Mouse (Mus musculus): ENCODE results near the gene Schip1.

Gene Schip1

DNA sequence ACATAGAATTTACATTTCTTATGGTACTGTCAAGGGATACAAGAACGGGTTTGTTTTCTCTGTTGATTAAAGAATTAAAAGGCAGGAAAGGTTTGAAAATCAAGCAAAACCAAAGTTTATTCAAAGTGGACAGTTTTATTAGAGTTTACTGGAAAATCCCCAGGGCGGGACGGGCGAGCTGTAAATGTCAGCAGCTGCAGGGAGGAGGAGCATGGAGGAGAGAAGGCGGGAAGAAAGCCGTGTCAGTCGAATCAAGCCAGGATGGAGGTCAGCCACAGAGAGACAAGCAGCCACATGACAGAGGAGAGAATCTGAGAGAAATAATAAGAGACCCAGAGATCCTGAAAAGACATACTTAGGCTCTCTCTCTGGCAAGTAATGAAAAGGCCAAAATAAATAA, 314.6 kb downstream of the Schip1 start:
- no peak for DNase-seq (ENCODE audit: extremely low spot score)

DNA sequence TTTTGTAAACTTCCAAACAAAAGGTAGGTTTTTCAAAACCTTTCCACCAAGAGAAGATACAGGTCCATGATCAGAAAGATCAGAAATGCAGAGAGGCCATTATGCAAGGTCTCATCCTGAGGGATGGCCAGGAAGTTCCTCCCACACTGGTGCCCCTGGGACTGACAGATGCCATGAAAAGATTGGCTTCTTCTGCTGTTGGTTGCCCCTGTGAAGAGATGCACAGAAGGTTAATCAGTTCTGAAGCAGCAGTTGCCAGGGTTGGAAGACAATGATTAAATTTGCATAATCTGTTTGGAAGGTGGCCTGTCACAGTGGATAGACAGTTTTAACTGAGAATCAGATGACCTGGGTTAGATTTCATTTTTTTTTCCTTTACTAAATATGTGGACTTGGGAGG, 319.1 kb downstream of the Schip1 start:
- DNase-seq (ENCODE audit: extremely low spot score) = no peak

GRCm38 (mm10) chr3:68385544-68385943, 320.9 kb downstream of the Schip1 start:
- no peak for DNase-seq (ENCODE audit: extremely low spot score)

GRCm38 (mm10) chr3:68388023-68388422, 323.4 kb downstream of the Schip1 start:
- no peak for DNase-seq (ENCODE audit: extremely low spot score)

GRCm38 (mm10) chr3:68393578-68393977, 329.0 kb downstream of the Schip1 start:
- DNase-seq (ENCODE audit: extremely low spot score) = no peak

DNA sequence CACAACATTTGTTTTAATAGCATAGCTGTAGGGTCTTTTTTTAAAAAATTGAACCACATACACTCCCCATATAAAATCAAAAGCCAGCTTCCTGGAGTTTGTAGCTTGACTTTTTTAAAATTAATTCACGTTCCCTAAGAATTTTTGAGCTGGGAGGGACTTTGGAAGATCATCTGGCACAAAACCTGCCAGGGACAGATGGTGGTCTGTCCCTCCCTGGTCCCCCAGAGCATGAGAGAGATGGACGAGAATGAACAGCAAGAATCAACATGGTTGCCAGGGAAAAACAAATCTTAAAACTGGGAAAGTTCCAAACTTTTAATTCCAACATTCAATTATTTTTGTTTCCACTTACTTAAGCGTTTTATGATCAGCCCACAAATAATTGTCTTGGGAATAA, 334.1 kb downstream of the Schip1 start:
- no peak for DNase-seq (ENCODE audit: extremely low spot score)

- DNase-seq (ENCODE audit: extremely low spot score) = no peak
Measured at GRCm38 (mm10) chr3:68400121-68400520, 335.5 kb downstream of the Schip1 start.

- no peak for DNase-seq (ENCODE audit: extremely low spot score)
Measured at GRCm38 (mm10) chr3:68403343-68403742, 338.7 kb downstream of the Schip1 start.

DNA sequence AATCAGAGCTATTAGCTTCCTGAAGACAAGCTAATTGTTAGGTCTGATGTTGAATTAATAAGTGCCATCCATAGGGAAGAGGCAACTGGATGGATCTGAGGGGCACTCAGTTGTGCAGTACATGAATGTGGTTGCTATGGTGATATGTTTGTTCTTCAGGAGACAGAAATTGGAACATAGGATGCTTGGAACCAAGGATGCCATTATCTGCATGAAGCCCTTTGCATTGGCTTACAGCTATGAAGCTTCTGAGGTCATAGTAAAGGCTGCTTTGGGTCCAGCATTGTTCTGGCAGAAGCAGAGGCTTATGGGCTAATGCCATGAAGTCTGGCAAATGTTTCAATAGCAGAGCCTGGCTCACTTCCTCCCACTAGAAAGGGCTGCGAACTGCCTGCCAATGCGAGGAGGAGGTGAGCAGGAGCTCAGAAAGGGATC, 339.2 kb downstream of the Schip1 start:
- no peak for DNase-seq (ENCODE audit: extremely low spot score)

- DNase-seq (ENCODE audit: extremely low spot score) = no peak
Measured at GRCm38 (mm10) chr3:68405724-68406123, 341.1 kb downstream of the Schip1 start.

- no peak for DNase-seq (ENCODE audit: extremely low spot score)
Measured at GRCm38 (mm10) chr3:68412262-68412661, 347.7 kb downstream of the Schip1 start.

DNA sequence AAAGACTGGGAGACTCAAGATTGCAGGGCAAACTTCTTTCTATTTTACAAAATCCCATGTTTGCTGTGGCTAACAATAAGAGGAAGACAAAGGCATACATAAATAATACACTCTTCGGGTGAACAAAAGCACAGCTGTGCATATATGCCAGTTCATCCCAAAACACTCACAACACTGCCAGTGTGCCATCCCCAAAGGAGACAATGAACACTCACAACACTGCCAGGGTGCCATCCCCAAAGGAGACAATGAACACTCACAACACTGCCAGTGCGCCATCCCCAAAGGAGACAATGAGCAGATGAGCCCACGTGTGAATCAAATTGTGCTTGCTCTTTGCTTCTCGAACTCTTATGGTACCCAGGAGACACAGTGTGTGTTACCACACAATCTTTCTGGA, 355.2 kb downstream of the Schip1 start:
- DNase-seq (ENCODE audit: extremely low spot score) = no peak

- no peak for DNase-seq (ENCODE audit: extremely low spot score)
Measured at GRCm38 (mm10) chr3:68420927-68421326, 356.3 kb downstream of the Schip1 start.

- no peak for DNase-seq (ENCODE audit: extremely low spot score)
Measured at GRCm38 (mm10) chr3:68421849-68422248, 357.2 kb downstream of the Schip1 start.

DNA sequence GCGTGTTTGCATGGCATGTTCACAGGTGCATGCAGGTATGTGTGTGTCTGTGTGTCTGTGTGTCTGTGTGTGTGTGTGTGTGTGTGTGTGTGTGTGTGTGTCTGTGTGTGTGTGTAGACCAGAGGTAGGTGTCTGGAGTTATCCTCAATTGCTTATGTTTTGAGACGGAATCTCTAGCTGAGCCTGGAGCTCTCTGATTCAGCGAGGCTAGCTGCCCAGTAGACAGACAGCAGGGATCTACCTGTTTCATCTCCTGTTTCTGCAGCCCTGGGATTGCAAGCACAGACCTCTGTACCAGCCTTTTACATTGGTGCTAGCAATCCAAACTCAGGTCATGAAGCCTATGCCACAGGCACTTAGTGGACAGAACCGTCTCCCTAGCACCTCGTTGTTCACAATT, 363.5 kb downstream of the Schip1 start:
- DNase-seq (ENCODE audit: extremely low spot score) = no peak

GRCm38 (mm10) chr3:68434435-68434834, 369.8 kb downstream of the Schip1 start:
- no peak for DNase-seq (ENCODE audit: extremely low spot score)

- no peak for DNase-seq (ENCODE audit: extremely low spot score)
Measured at GRCm38 (mm10) chr3:68434897-68435296, 370.3 kb downstream of the Schip1 start.

GRCm38 (mm10) chr3:68448480-68448879, 383.9 kb downstream of the Schip1 start:
- no peak for DNase-seq (ENCODE audit: extremely low spot score)

DNA sequence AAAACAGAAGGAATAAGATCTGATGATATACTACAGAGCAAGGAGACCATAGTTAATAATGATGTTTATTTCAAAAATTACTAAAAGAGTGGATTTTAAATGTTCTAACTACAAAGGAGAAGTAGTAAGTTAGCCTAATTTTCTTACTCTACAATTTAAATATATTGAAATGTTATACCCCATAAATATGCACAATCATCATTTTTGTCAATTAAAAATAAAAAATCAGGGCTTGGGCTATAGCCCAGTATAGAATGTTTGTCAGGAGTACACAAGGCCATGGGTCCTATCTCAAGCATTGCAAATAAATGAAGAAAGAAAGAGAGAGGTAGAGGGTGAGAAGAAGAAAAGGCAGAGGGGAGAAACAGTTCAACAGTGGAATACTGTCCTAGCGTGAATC, 387.0 kb downstream of the Schip1 start:
- DNase-seq (ENCODE audit: extremely low spot score) = no peak

GRCm38 (mm10) chr3:68453266-68453665, 388.7 kb downstream of the Schip1 start:
- DNase-seq (ENCODE audit: extremely low spot score) = peak; percentile 43

GRCm38 (mm10) chr3:68453719-68454455, 389.3 kb downstream of the Schip1 start:
- DNase-seq (ENCODE audit: extremely low spot score) = peak; percentile 73

- no peak for DNase-seq (ENCODE audit: extremely low spot score)
Measured at GRCm38 (mm10) chr3:68466643-68467042, 402.0 kb downstream of the Schip1 start.

- DNase-seq (ENCODE audit: extremely low spot score) = peak; percentile 72
Measured at GRCm38 (mm10) chr3:68467941-68468687, 403.5 kb downstream of the Schip1 start.

All from embryo, embryonic 9.5 days (tissue).